Mouse (Mus musculus) c-Kit-positive CD71-negative TER-119-negative erythroid progenitor cells, embryonic 14.5 days (primary cell): ENCODE measurements around the gene Taok2.
A peak's percentile ranks its signal among the peaks of the same experiment; 100 is the strongest.

ENCODE experiments used
- DNase-seq: peaks from one replicate; pipeline ENCODE4 v3.0.0-alpha.2; 2013; ENCODE audit warnings: low read depth

Taok2 gene

GRCm38 (mm10) chr7:126870520-126870891, 14.0 kb downstream of the Taok2 start:
- DNase-seq = no peak

- no peak for DNase-seq
Observed at GRCm38 (mm10) chr7:126869780-126870519, 14.6 kb downstream of the Taok2 start.

- DNase-seq = no peak
Observed at GRCm38 (mm10) chr7:126868003-126868402, 16.5 kb downstream of the Taok2 start.

- DNase-seq = no peak
Observed at GRCm38 (mm10) chr7:126867534-126867933, 17.0 kb downstream of the Taok2 start.

GRCm38 (mm10) chr7:126863791-126864190, 20.7 kb downstream of the Taok2 start:
- DNase-seq = no peak

GRCm38 (mm10) chr7:126862147-126862784, 22.2 kb downstream of the Taok2 start, which contains the start of gene Ino80e:
TSS of gene Ino80e (minus strand) at chr7:126862377.
- DNase-seq = peak; percentile 96

GRCm38 (mm10) chr7:126861429-126862130, 22.9 kb downstream of the Taok2 start, which contains the start of gene Hirip3:
TSS of gene Hirip3 (plus strand) at chr7:126861972.
- DNase-seq = peak; percentile 89

- DNase-seq = no peak
Observed at GRCm38 (mm10) chr7:126860987-126861386, 23.5 kb downstream of the Taok2 start.

GRCm38 (mm10) chr7:126856741-126857420, 27.6 kb downstream of the Taok2 start:
- no peak for DNase-seq

GRCm38 (mm10) chr7:126855641-126856040, 28.9 kb downstream of the Taok2 start:
- DNase-seq = no peak

- DNase-seq = no peak
Observed at GRCm38 (mm10) chr7:126853454-126853853, 31.0 kb downstream of the Taok2 start.

GRCm38 (mm10) chr7:126851192-126851591, 33.3 kb downstream of the Taok2 start:
- no peak for DNase-seq

- DNase-seq = no peak
Observed at GRCm38 (mm10) chr7:126850161-126850560, 34.3 kb downstream of the Taok2 start.

GRCm38 (mm10) chr7:126848794-126849193, 35.7 kb downstream of the Taok2 start:
- no peak for DNase-seq

- no peak for DNase-seq
Observed at GRCm38 (mm10) chr7:126847421-126848398, 36.8 kb downstream of the Taok2 start.

- no peak for DNase-seq
Observed at GRCm38 (mm10) chr7:126847116-126847420, 37.4 kb downstream of the Taok2 start, which contains the start of gene Doc2a. TSS of gene Doc2a (plus strand) at chr7:126847416.

- DNase-seq = no peak
Observed at GRCm38 (mm10) chr7:126845516-126845915, 39.0 kb downstream of the Taok2 start.

GRCm38 (mm10) chr7:126843276-126843675, 41.2 kb downstream of the Taok2 start:
- no peak for DNase-seq

- no peak for DNase-seq
Observed at GRCm38 (mm10) chr7:126833294-126833693, 51.2 kb downstream of the Taok2 start.

GRCm38 (mm10) chr7:126832036-126832598, 52.4 kb downstream of the Taok2 start:
- DNase-seq = peak; percentile 70

- no peak for DNase-seq
Observed at GRCm38 (mm10) chr7:126831539-126831938, 53.0 kb downstream of the Taok2 start, which contains the start of gene 4930451I11Rik. TSS of gene 4930451I11Rik (minus strand) at chr7:126831639.
